In the genomic region with DNA sequence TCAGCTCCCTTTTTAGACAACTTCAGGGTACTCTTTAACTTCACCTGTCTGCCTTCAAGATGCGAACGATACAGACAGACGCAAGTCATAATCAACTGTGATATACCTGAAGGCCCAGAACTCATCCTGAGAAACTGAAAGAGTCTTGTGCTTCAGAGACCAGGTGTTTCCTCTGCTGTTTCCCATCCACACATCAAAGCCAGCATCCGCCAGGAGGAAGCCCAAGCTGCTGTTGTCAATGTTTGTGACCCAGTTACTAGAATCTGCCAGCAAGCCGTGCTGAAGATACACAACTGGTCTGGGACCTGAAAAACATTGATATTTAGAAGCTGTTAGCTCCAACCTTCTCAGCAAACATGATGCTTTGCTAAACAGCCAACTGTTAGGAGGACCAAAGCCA, we compare ENCODE assay signal across 21 mouse cellular contexts. TPM values are rescaled to one million over a fixed set of nuclear protein-coding genes. Genes with fewer than 3 reads are reported as not detected.
DNase-seq lines count a peak whose midpoint lies in the region; ATAC-seq and TF ChIP-seq lines count a peak whose summit lies in the region.
"Had no signal": no experiment of that assay in that cellular context is flagged by ENCODE, and none has a peak within 500 bp of the region (broad histone marks: within the 10 kb centered on the region; RNA-seq: fewer than 3 reads in every experiment).

No protein-coding gene starts in this region.

- TF ChIP-seq CTCF in gastrocnemius, adult 2 months (IDR thresholded peaks at IDR 0.05) = no peak
- TF ChIP-seq CTCF in left cerebral cortex, adult 2 months (IDR thresholded peaks at IDR 0.05) = no peak

- H3K4me3 ChIP-seq in gastrocnemius, adult 2 months = no peak overlapping the region
- H3K4me3 ChIP-seq in midbrain, embryonic 11.5 days (ENCODE audit: low read depth, low read length) = no peak overlapping the region
- H3K4me3 ChIP-seq in midbrain, embryonic 10.5 days = no peak overlapping the region
- H3K4me3 ChIP-seq in left cerebral cortex, adult 2 months = no peak overlapping the region
- H3K4me3 ChIP-seq: embryonic facial prominence, embryonic 10.5 days; erythroblast, embryonic 14.5 days; forebrain, embryonic 15.5 days; lung, embryonic 15.5 days; megakaryocyte, embryonic 14.5 days had no signal

- H3K9me3 ChIP-seq in midbrain, embryonic 11.5 days (ENCODE audit: control insufficient read depth, low read length) = no peaks in the 10 kb centered on the region
- no peaks in the 10 kb centered on the region for H3K9me3 ChIP-seq in midbrain, embryonic 10.5 days (replicated peaks)
- H3K9me3 ChIP-seq: embryonic facial prominence, embryonic 10.5 days; forebrain, embryonic 15.5 days; lung, embryonic 15.5 days; megakaryocyte, embryonic 14.5 days had no signal

- 92% methylated on average over 5 of the region's 5 CpGs for WGBS in midbrain, embryonic 11.5 days
- 92% methylated on average over 5 of the region's 5 CpGs for WGBS in midbrain, embryonic 10.5 days

- no peaks in the 10 kb centered on the region for H3K27me3 ChIP-seq in midbrain, embryonic 11.5 days (ENCODE audit: control insufficient read depth, insufficient read depth, low read length)
- no peaks in the 10 kb centered on the region for H3K27me3 ChIP-seq in midbrain, embryonic 10.5 days (ENCODE audit: low read depth, poor library complexity, severe bottlenecking)
- H3K27me3 ChIP-seq: forebrain, embryonic 15.5 days; lung, embryonic 15.5 days; megakaryocyte, embryonic 14.5 days had no signal

- peak; percentile 27 for DNase-seq in gastrocnemius, postnatal 25 days
- DNase-seq in gastrocnemius, adult 2 months = no peak
- peak; percentile 31 for DNase-seq in midbrain, embryonic 11.5 days (ENCODE audit: low spot score, missing footprints)
- no peak for DNase-seq in midbrain, embryonic 10.5 days (ENCODE audit: low spot score)
- DNase-seq in naive thymus-derived CD4-positive, alpha-beta T cell, adult 2 months (ENCODE audit: low read depth) = peak; percentile 77
- DNase-seq in thymus, postnatal 4 days = peak; percentile 79
- DNase-seq in adrenal gland, adult 8-10 months = no peak
- DNase-seq in left cerebral cortex, adult 2 months (ENCODE audit: extremely low spot score in 1 of 2, low spot score in 2 of 2) = no peak
- DNase-seq: adrenal gland, adult 2 months; cerebellum, postnatal 25 days; heart, postnatal 36 days; kidney, postnatal 25 days; layer of hippocampus, adult 9-11 months had no signal

- H3K9ac ChIP-seq in midbrain, embryonic 11.5 days (ENCODE audit: low read length) = no peak overlapping the region
- H3K9ac ChIP-seq: forebrain, embryonic 15.5 days; lung, embryonic 15.5 days had no signal

- H3K27ac ChIP-seq in gastrocnemius, adult 2 months = no peak overlapping the region
- H3K27ac ChIP-seq in midbrain, embryonic 11.5 days (ENCODE audit: low read depth, low read length) = no peak overlapping the region
- no peak overlapping the region for H3K27ac ChIP-seq in midbrain, embryonic 10.5 days (replicated peaks)
- H3K27ac ChIP-seq in left cerebral cortex, adult 2 months = no peak overlapping the region
- H3K27ac ChIP-seq: forebrain, embryonic 15.5 days; lung, embryonic 15.5 days; stomach, postnatal 0 days had no signal

- H3K4me1 ChIP-seq in midbrain, embryonic 11.5 days (ENCODE audit: control insufficient read depth, insufficient read depth, low read length) = no peaks in the 10 kb centered on the region
- no peaks in the 10 kb centered on the region; the same call in 1 of the 2 replicates for H3K4me1 ChIP-seq in midbrain, embryonic 10.5 days
- H3K4me1 ChIP-seq: forebrain, embryonic 15.5 days had no signal

- no peak overlapping the region for H3K4me2 ChIP-seq in midbrain, embryonic 11.5 days
- H3K4me2 ChIP-seq: forebrain, embryonic 15.5 days; lung, embryonic 15.5 days had no signal

- no peak for ATAC-seq in midbrain, embryonic 11.5 days (ENCODE audit: low FRiP score)
- ATAC-seq: forebrain, embryonic 15.5 days had no signal

- intact Hi-C loops in gastrocnemius, adult 2 months (cut with DNase I) = no loop called here
- intact Hi-C loops in left cerebral cortex, adult 2 months (cut with DNase I) = no loop called here

- H3K36me3 ChIP-seq in midbrain, embryonic 11.5 days (ENCODE audit: control insufficient read depth, insufficient read depth, low read length) = peaks cover 3% of the 10 kb centered on the region; the same call in 1 of the 2 replicates
- H3K36me3 ChIP-seq in midbrain, embryonic 10.5 days = peaks cover 22% of the 10 kb centered on the region

RNA-seq across cellular contexts. Expression of a gene that starts 16.6 kb away (rescaled TPM):
- 1 to 10 TPM; 6.5 to 9.7 TPM for total RNA-seq in gastrocnemius, postnatal 25 days (2021)
- total RNA-seq in gastrocnemius, adult 2 months (2021) = 1 to 10 TPM; 5.1 to 7.9 TPM
- polyA plus RNA-seq in midbrain, embryonic 11.5 days (2014; fragmentation: Nextera tagmentation; extraction: Ambion mirVana) = 28.7 and 31.4 TPM in 2 replicates
- 18.2 and 22.2 TPM in 2 replicates for polyA plus RNA-seq in midbrain, embryonic 10.5 days (2016; fragmentation: Nextera tagmentation; extraction: Ambion mirVana)
- 100 to 1,000 TPM; 101 to 277 (median 170) TPM for total RNA-seq in adrenal gland, adult 8-10 months (2022)
- total RNA-seq in left cerebral cortex, adult 2 months (2021) = 10 to 100 TPM; 15.3 to 17.5 TPM

RNA-seq across cellular contexts. Expression of a gene that starts 35.8 kb away (rescaled TPM):
- total RNA-seq in gastrocnemius, postnatal 25 days (2021) = not detected
- total RNA-seq in gastrocnemius, adult 2 months (2021) = not detected
- polyA plus RNA-seq in midbrain, embryonic 11.5 days (2014; fragmentation: Nextera tagmentation; extraction: Ambion mirVana) = 0.61 and 0.66 TPM in 2 replicates
- polyA plus RNA-seq in midbrain, embryonic 10.5 days (2016; fragmentation: Nextera tagmentation; extraction: Ambion mirVana) = 0.32 and 0.78 TPM in 2 replicates
- total RNA-seq in adrenal gland, adult 8-10 months (2022) = 1 to 10 TPM in 3 of 4 experiments, under 1 TPM in 1; 0.64 to 3.4 (median 1.8) TPM
- under 1 TPM; 0.58 to 0.75 TPM for total RNA-seq in left cerebral cortex, adult 2 months (2021)
- total RNA-seq: gastrocnemius, adult 8-10 months; monocyte, adult 5-6 weeks had no signal
- polyA plus RNA-seq: erythroblast, embryonic 14.5 days had no signal

RNA-seq across cellular contexts. Expression of a gene that starts 39.8 kb away (rescaled TPM):
- 1 to 10 TPM in 1 of 2 experiments, under 1 TPM in 1; 0.92 to 1.7 TPM for total RNA-seq in gastrocnemius, postnatal 25 days (2021)
- total RNA-seq in gastrocnemius, adult 2 months (2021) = 1 to 10 TPM in 1 of 2 experiments, under 1 TPM in 1; 0.99 to 1.3 TPM
- polyA plus RNA-seq in midbrain, embryonic 11.5 days (2014; fragmentation: Nextera tagmentation; extraction: Ambion mirVana) = 4.7 and 5.0 TPM in 2 replicates
- 3.8 and 5.3 TPM in 2 replicates for polyA plus RNA-seq in midbrain, embryonic 10.5 days (2016; fragmentation: Nextera tagmentation; extraction: Ambion mirVana)
- 1 to 10 TPM; 3.7 to 6.2 (median 4.7) TPM for total RNA-seq in adrenal gland, adult 8-10 months (2022)
- total RNA-seq in left cerebral cortex, adult 2 months (2021) = 1 to 10 TPM; 7.1 to 8.2 TPM

Comparison
In these comparisons a context has a peak if more than half of its experiments do, and no peak if none do; other contexts are left out.
1. DNase-seq: peak in gastrocnemius, postnatal 25 days (single experiment), midbrain, embryonic 11.5 days (single experiment), naive thymus-derived CD4-positive, alpha-beta T cell, adult 2 months (single experiment) and thymus, postnatal 4 days (single experiment); none in gastrocnemius, adult 2 months (single experiment), midbrain, embryonic 10.5 days (single experiment), adrenal gland, adult 8-10 months (single experiment) and left cerebral cortex, adult 2 months (0 of 2).
2. RNA of a gene that starts 16.6 kb away (total RNA-seq): 101 to 277 TPM in adrenal gland, adult 8-10 months; 15.3 to 17.5 TPM in left cerebral cortex, adult 2 months, 6.5 to 9.7 TPM in gastrocnemius, postnatal 25 days and 5.1 to 7.9 TPM in gastrocnemius, adult 2 months; every median in the first group is over 4 times any median in the second.